Mouse (Mus musculus): Measurements from ENCODE around the gene Crtc2.
"Not testable (repeated sequence)": the region's sequence is repeated elsewhere in the genome, so short reads cannot be mapped to it uniquely, and the experiment has no call there.

The Crtc2 gene

GRCm38 (mm10) chr3:90242984-90243775 is 10.8 kb upstream of the Crtc2 start, which contains the start of gene Creb3l4:
Creb3l4 (minus strand) TSS chr3:90243512.
- no peak for DNase-seq (ENCODE audit: low spot score)

- no peak for DNase-seq (ENCODE audit: low spot score)
These were observed 8.6 kb upstream of the Crtc2 start for GRCm38 (mm10) chr3:90245406-90245805.

GRCm38 (mm10) chr3:90247630-90247959 is 6.4 kb upstream of the Crtc2 start:
- no peak for DNase-seq (ENCODE audit: low spot score)

- DNase-seq (ENCODE audit: low spot score), result peak; percentile 86
These were observed 5.8 kb upstream of the Crtc2 start, which contains the start of gene Slc39a1 for GRCm38 (mm10) chr3:90247960-90248745. Slc39a1 (plus strand) TSS chr3:90248172.

- no peak for DNase-seq (ENCODE audit: low spot score)
These were observed 5.2 kb upstream of the Crtc2 start for GRCm38 (mm10) chr3:90248746-90249100.

- no peak for DNase-seq (ENCODE audit: low spot score)
These were observed 3.2 kb upstream of the Crtc2 start for GRCm38 (mm10) chr3:90250791-90251190.

GRCm38 (mm10) chr3:90251731-90252226 is 2.2 kb upstream of the Crtc2 start:
- DNase-seq (ENCODE audit: low spot score), result not testable (repeated sequence)

- not testable (repeated sequence) for DNase-seq (ENCODE audit: low spot score)
These were observed 1.3 kb upstream of the Crtc2 start for GRCm38 (mm10) chr3:90252659-90253058.

GRCm38 (mm10) chr3:90253174-90253573 is 789 bp upstream of the Crtc2 start:
- DNase-seq (ENCODE audit: low spot score), result not testable (repeated sequence)

GRCm38 (mm10) chr3:90254419-90255193 is 643 bp downstream of the Crtc2 start:
- DNase-seq (ENCODE audit: low spot score), result peak; percentile 21

GRCm38 (mm10) chr3:90255194-90255565 is 1.2 kb downstream of the Crtc2 start:
- no peak for DNase-seq (ENCODE audit: low spot score)

- no peak for DNase-seq (ENCODE audit: low spot score)
These were observed 1.9 kb downstream of the Crtc2 start for GRCm38 (mm10) chr3:90255784-90256353.

GRCm38 (mm10) chr3:90256731-90257530 is 3.0 kb downstream of the Crtc2 start:
- DNase-seq (ENCODE audit: low spot score), result no peak

- no peak for DNase-seq (ENCODE audit: low spot score)
These were observed 4.6 kb downstream of the Crtc2 start for GRCm38 (mm10) chr3:90258521-90258920.

GRCm38 (mm10) chr3:90263121-90263771 is 9.3 kb downstream of the Crtc2 start:
- no peak for DNase-seq (ENCODE audit: low spot score)

- DNase-seq (ENCODE audit: low spot score), result no peak
These were observed 10.7 kb downstream of the Crtc2 start for GRCm38 (mm10) chr3:90264687-90265033.

GRCm38 (mm10) chr3:90265034-90265931 is 11.3 kb downstream of the Crtc2 start, which contains the start of gene Dennd4b:
Dennd4b (plus strand) TSS chr3:90265185.
- DNase-seq (ENCODE audit: low spot score), result peak; percentile 91

GRCm38 (mm10) chr3:90265932-90266741 is 12.2 kb downstream of the Crtc2 start:
- peak; percentile 57 for DNase-seq (ENCODE audit: low spot score)
